Mouse (Mus musculus) intestine, embryonic 16.5 days (tissue): ENCODE measurements around the gene Heatr5a. TPM values are rescaled to one million over a fixed set of nuclear protein-coding genes. Genes with fewer than 3 reads are reported as not detected.

ENCODE experiments used
- ATAC-seq: fragments of 200-750 bp; cut with Nextera tagmentation; 2 replicates; pipeline ENCODE4 v1.8.0; 2017; ENCODE audit warnings: moderate TSS enrichment, moderate library complexity
- H3K27ac ChIP-seq: fragments of 300-500 bp; sonication (generic); 2 replicates; pipeline ENCODE4 v1.5.1; 2014; ENCODE audit warnings: mild to moderate bottlenecking, low read length
- H3K27me3 ChIP-seq: fragments of 300-500 bp; sonication (generic); replicated peaks from 2 replicates; pipeline ENCODE4 v1.6.1; 2014; ENCODE audit warnings: low read length, control low read depth, mixed read lengths; ENCODE audit not compliant: control insufficient read depth, insufficient read depth
- H3K36me3 ChIP-seq: fragments of 300-500 bp; sonication (generic); 2 replicates; pipeline ENCODE4 v1.6.1; 2014; ENCODE audit warnings: low read length, control low read depth; ENCODE audit not compliant: control insufficient read depth, insufficient read depth
- H3K4me1 ChIP-seq: fragments of 300-500 bp; sonication (generic); 2 replicates; pipeline ENCODE4 v1.6.1; 2014; ENCODE audit warnings: low read length, control low read depth, mixed read lengths; ENCODE audit not compliant: control insufficient read depth, insufficient read depth
- H3K4me2 ChIP-seq: fragments of 300-500 bp; sonication (generic); 2 replicates; pipeline ENCODE4 v1.6.1; 2014; ENCODE audit warnings: low read depth, low read length, control low read depth
- H3K4me3 ChIP-seq: fragments of 300-500 bp; sonication (generic); 2 replicates; pipeline ENCODE4 v1.5.1; 2014; ENCODE audit warnings: mild to moderate bottlenecking, low read length
- H3K9ac ChIP-seq: fragments of 300-500 bp; sonication (generic); 2 replicates; pipeline ENCODE4 v1.6.1; 2014; ENCODE audit warnings: low read depth, low read length
- H3K9me3 ChIP-seq: fragments of 300-500 bp; sonication (generic); 2 replicates; pipeline ENCODE4 v1.6.1; 2016; ENCODE audit warnings: low read length, control low read depth; ENCODE audit not compliant: control insufficient read depth
- WGBS: fragments of 180-500 bp; shearing (Covaris S2); extraction: QIAGEN DNeasy Blood & Tissue Kit; methylation state at CpG from one replicate; pipeline ENCODE4 v1.1.7; 2014; 5-methylcytosine and 5-hydroxymethylcytosine counted together
- polyA plus RNA-seq: library from polyadenylated mRNA; unstranded; fragments of >200 nt; fragmentation: Nextera tagmentation; extraction: Ambion mirVana; gene quantifications from 2 replicates; pipeline ENCODE4 v1.2.1, GENCODE M21; 2015

The Heatr5a gene
- polyA plus RNA-seq, 1 experiment from 2014 or later = 7.7 TPM

DNA sequence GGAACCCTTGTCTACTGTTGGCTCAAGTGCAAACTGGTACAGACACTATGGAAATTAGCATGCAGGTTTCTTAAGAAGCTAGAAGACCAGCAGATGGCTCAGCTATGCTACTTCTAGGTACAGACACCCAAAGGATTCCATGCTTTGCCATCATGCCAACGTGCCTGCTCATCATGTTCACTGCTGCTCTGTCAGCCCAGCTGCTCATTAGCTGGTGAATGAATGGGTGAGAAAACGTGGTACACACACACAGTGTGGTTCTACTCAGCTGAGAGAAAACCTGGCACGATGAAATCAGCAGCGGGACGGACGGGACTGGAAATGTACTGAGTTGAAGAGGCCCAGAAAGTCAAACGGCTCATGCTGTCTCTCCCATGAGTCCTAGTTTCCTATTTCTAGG, 70.6 kb downstream of the Heatr5a start:
- Histone ChIP-seq H3K4me3 (no peak overlapping the region), H3K9ac (no peak overlapping the region), H3K4me2 (no peak overlapping the region), H3K27ac (no peak overlapping the region), H3K36me3 (peaks cover 11% of the 10 kb centered on the region; the same call in 1 of the 2 replicates), H3K27me3 (no peaks in the 10 kb centered on the region), H3K9me3 (no peaks in the 10 kb centered on the region), H3K4me1 (no peaks in the 10 kb centered on the region)
- ATAC-seq = no peak
- WGBS = 89% methylated on average over 7 of the region's 7 CpGs

DNA sequence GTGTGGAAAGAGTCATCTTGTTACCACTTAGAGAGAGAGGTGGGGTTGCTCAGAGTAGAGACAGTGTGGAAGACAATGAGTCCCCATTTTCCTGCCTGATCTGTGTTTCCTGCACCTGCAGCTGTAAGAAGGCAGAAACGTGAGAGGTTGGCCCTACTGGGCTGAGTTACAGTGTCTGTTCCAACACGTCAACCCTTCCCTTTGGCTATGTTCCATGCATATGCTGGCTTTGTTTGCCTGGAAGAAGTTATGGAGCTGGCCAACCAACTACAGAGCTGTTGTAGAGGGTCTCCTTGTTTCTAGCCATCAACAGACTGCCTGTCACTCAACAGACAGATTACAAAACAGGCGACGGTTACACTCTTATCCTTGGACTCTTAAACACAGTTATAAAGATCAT, 74.2 kb downstream of the Heatr5a start:
- Histone ChIP-seq H3K36me3 (peaks cover 7% of the 10 kb centered on the region; the same call in 1 of the 2 replicates), H3K4me3 (no peak overlapping the region), H3K4me2 (no peak overlapping the region), H3K4me1 (no peaks in the 10 kb centered on the region), H3K27ac (no peak overlapping the region), H3K9me3 (no peaks in the 10 kb centered on the region), H3K27me3 (no peaks in the 10 kb centered on the region), H3K9ac (no peak overlapping the region)
- ATAC-seq = no peak
- 85% methylated on average over 4 of the region's 4 CpGs for WGBS

DNA sequence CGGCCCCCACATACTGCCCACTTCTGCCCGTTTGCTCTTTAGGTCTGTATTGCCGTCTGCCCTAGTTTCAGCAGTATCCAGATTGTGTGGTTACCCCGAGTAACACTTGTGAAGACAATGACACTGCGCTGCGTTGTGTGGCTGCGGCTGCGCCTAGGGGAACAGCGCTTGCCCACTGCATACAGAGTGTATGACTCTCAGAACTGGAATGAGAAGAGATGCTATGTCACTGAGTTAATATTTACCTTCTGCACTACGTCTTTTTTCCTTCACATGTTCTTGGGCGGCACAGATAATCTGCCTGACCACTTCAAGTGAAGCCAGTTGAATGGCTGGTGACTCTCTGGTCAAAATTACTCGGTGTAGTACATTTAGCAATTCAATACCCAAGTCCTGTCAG, 82.5 kb downstream of the Heatr5a start:
- Histone ChIP-seq H3K36me3 (no peaks in the 10 kb centered on the region; the same call in 1 of the 2 replicates), H3K4me1 (no peaks in the 10 kb centered on the region), H3K9ac (no peak overlapping the region), H3K27ac (no peak overlapping the region), H3K4me2 (no peak overlapping the region), H3K27me3 (no peaks in the 10 kb centered on the region), H3K9me3 (no peaks in the 10 kb centered on the region), H3K4me3 (no peak overlapping the region)
- ATAC-seq = no peak
- 87% methylated on average over 12 of the region's 12 CpGs for WGBS

DNA sequence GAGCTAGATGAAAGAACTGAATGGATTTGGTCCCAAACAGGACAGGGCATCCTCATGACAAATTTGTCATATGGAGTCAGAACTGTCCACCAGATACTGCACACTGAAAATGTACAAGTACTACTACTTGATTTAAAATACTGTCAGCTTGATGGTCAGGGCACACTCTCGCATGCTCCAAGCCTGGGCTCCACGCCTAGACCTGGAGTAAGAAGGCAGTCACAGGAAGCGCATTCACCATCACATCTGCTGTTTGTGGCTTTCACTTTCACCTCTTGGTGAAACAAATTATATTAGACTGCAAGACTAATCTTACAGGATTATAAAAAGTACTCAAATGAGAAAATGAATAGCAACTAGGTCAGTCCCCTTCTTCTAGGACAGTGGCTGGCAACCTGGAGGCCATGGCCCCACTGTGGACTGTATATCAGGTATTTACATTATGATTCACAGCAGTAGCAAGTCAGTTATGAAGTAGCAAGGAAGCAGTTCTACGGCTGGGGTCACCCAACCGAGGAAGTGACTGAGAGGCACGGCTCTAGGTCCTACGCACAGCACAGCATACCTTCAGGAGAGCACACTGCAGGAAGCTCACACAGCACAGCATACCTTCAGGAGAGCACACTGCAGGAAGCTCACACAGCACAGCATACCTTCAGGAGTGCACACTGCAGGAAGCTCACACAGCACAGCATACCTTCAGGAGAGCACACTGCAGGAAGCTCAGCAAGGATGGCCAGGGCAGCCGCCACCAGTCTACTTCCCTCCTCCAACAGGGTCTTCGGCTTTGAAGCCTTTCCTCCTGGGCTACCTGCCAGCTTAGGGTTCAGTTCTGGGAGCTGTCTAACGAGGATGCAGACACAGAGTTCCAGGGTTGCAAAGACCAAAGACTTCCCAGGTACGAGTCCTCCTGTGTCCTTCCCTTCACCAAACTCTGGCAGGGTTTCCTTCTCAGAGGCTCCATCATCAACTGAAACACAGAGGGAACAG, 83.5 kb downstream of the Heatr5a start:
- no peak for ATAC-seq
- H3K27ac ChIP-seq = no peak overlapping the region
- no peak overlapping the region for H3K4me2 ChIP-seq
- WGBS = 81% methylated on average over 11 of the region's 11 CpGs
- H3K9me3 ChIP-seq = no peaks in the 10 kb centered on the region
- H3K9ac ChIP-seq = no peak overlapping the region
- H3K4me3 ChIP-seq = no peak overlapping the region
- no peaks in the 10 kb centered on the region for H3K27me3 ChIP-seq
- no peaks in the 10 kb centered on the region for H3K4me1 ChIP-seq
- no peaks in the 10 kb centered on the region; the same call in 1 of the 2 replicates for H3K36me3 ChIP-seq

DNA sequence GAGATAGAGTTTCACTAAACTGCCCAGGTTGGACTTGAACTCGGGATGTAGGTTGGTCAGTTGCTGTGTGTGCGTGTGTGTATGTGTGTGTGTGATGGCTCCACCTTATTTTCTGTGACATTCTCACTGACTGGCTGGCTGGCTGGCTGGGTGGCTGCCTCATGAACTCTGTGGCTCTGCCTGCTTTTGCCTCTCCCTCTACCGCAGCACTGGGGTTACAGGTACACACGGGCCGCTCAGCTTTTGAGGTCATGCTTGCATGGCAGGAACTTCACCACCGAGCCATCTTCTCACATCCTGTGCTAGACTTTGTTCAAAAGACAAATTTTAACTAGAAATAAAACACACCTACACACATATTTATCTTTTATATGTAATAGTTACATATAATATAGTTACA, 84.8 kb downstream of the Heatr5a start:
- WGBS = 94% methylated on average over 6 of the region's 6 CpGs
- no peak for ATAC-seq
- H3K27ac ChIP-seq = no peak overlapping the region
- H3K9me3 ChIP-seq = no peaks in the 10 kb centered on the region
- no peak overlapping the region for H3K9ac ChIP-seq
- H3K4me1 ChIP-seq = no peaks in the 10 kb centered on the region
- no peak overlapping the region for H3K4me3 ChIP-seq
- H3K27me3 ChIP-seq = no peaks in the 10 kb centered on the region
- H3K36me3 ChIP-seq = no peaks in the 10 kb centered on the region; the same call in 1 of the 2 replicates
- no peak overlapping the region for H3K4me2 ChIP-seq

DNA sequence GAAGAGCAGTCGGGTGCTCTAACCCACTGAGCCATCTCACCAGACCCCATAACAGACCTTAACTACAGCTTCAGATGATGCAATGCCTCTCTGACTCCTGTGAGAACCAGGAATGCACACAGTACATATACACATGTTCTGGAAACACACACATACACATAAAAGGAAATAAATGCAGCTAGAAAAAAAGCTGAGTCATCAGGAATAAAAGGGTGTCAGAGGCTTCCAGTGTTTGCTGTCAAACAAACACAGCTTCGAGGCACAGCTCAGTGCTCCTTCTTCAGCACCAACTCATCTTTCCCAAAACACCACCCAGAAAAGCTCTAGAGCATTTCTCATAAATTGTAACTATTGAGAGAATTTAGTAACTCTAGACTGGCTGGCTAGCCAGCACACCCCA, 86.3 kb downstream of the Heatr5a start:
- no peak overlapping the region for H3K27ac ChIP-seq
- H3K9ac ChIP-seq = no peak overlapping the region
- no peaks in the 10 kb centered on the region for H3K27me3 ChIP-seq
- no peaks in the 10 kb centered on the region for H3K9me3 ChIP-seq
- no peak overlapping the region for H3K4me3 ChIP-seq
- no peaks in the 10 kb centered on the region for H3K4me1 ChIP-seq
- 83% methylated on average over 2 of the region's 2 CpGs for WGBS
- ATAC-seq = no peak
- H3K36me3 ChIP-seq = no peaks in the 10 kb centered on the region
- no peak overlapping the region for H3K4me2 ChIP-seq

DNA sequence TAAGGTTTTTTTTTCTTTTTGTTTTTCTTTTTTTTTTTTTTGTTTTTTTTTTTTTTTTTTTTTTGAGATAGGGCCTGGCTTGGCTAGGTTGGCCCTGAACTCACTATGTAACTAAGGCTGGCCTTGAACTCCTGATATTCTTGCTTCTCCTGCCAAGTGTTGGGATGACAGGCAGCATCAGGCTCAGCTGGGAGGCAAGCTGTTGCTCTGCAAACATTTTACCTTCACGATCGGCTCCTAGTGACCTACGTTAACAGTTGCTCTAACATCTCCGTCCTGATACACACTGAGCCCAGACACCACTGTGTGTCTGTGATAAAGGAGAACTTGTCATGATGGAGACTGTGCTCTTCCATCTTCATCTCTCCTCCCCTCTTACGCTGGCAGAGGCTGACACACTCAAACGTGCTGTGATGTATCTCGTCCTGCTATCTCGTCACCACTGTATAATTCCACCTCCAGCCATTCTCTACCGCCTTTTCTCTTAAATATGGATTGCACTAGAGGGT, 87.8 kb downstream of the Heatr5a start:
- Histone ChIP-seq H3K9me3 (no peaks in the 10 kb centered on the region), H3K36me3 (peaks cover 8% of the 10 kb centered on the region; the same call in 1 of the 2 replicates), H3K4me1 (no peaks in the 10 kb centered on the region), H3K4me2 (no peak overlapping the region), H3K4me3 (no peak overlapping the region), H3K27me3 (no peaks in the 10 kb centered on the region), H3K27ac (no peak overlapping the region), H3K9ac (no peak overlapping the region)
- 0 out of 2 replicates have a peak, but pooled peaks have one; percentile 28 for ATAC-seq
- WGBS = 95% methylated on average over 9 of the region's 9 CpGs

DNA sequence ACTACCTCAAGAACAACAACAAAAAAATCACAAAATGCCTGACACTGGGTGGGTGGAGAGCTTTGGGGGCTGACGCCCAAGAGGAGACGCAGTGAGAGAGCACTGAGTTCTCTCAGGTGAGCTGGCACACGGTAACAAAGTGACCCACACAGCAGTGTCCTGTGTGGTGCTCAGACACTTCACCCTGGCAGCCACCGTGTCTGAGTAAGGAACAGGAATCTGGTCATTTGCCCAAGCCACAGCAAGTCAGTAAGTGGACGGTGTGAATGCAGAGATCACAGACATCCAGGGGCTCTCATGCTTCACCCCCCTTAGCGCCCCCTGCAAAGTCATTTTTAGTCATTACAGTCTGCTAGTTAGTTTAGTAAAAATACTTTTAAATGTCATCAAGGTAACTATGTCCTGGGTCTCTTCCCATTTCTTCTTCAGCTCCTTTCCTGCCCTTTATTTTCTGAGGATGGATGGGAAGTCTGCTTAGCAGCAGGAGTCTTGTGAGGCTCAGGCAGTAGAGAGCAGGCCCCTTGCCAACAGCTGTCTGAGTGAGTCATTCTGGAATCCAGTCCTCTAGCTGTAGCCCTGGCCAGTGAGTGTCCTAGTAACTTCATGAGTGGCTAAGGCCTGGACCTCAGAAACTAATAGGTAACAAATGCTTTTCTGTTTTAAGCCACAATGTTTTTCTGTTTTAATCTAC, 88.4 kb downstream of the Heatr5a start:
- Histone ChIP-seq H3K9me3 (no peaks in the 10 kb centered on the region), H3K4me3 (no peak overlapping the region), H3K36me3 (peaks cover 8% of the 10 kb centered on the region; the same call in 1 of the 2 replicates), H3K4me2 (no peak overlapping the region), H3K4me1 (no peaks in the 10 kb centered on the region), H3K9ac (no peak overlapping the region), H3K27me3 (no peaks in the 10 kb centered on the region), H3K27ac (no peak overlapping the region)
- ATAC-seq = 0 out of 2 replicates have a peak, but pooled peaks have one; percentile 55
- 84% methylated on average over 6 of the region's 6 CpGs for WGBS

DNA sequence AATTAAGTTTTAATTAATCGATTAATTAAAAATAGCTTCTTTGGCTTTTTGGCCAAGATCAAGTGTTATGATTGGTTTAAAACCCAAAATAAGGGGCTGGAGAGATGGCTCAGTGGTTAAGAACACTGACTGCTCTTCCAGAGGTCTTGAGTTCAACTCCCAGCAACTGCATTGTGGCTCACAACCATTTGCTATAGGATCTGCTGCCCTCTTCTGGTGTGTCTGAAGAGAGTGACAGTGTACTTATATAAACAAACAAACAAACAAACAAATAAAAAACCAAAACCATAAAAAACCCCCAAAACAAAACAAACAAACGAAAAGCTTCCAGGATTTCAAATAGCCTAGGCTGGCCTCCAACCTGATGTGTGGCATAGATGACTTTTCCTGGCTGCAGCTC, 89.3 kb downstream of the Heatr5a start:
- Histone ChIP-seq H3K36me3 (peaks cover 14% of the 10 kb centered on the region; the same call in 1 of the 2 replicates), H3K27ac (no peak overlapping the region), H3K4me3 (no peak overlapping the region), H3K4me1 (no peaks in the 10 kb centered on the region), H3K9me3 (no peaks in the 10 kb centered on the region), H3K27me3 (no peaks in the 10 kb centered on the region), H3K4me2 (no peak overlapping the region), H3K9ac (no peak overlapping the region)
- ATAC-seq = no peak
- WGBS = 93% methylated on average over 2 of the region's 2 CpGs
